Mouse (Mus musculus) midbrain, embryonic 11.5 days (tissue): ENCODE results near the gene Rcvrn. TPM values are rescaled to one million over a fixed set of nuclear protein-coding genes. Genes with fewer than 3 reads are reported as not detected.

ENCODE experiments used
- ATAC-seq: fragments of 200-750 bp; cut with Nextera tagmentation; 2 replicates; pipeline ENCODE4 v1.8.0; 2017; ENCODE audit warnings: moderate TSS enrichment, moderate library complexity; ENCODE audit not compliant: low FRiP score
- DNase-seq: peaks from one replicate; pipeline ENCODE4 v3.0.0; 2015; ENCODE audit warnings: low spot score; ENCODE audit errors: missing footprints
- H3K27ac ChIP-seq: fragments of 300-500 bp; sonication (generic); 2 replicates; pipeline ENCODE4 v1.5.1; 2014; ENCODE audit warnings: low read depth, low read length
- H3K27me3 ChIP-seq: fragments of 300-500 bp; sonication (generic); 2 replicates; pipeline ENCODE4 v1.6.1; 2014; ENCODE audit warnings: mild to moderate bottlenecking, low read length, moderate library complexity, mixed read lengths; ENCODE audit not compliant: control insufficient read depth, insufficient read depth
- H3K36me3 ChIP-seq: fragments of 300-500 bp; sonication (generic); 2 replicates; pipeline ENCODE4 v1.6.1; 2014; ENCODE audit warnings: mild to moderate bottlenecking, low read length, moderate library complexity, mixed read lengths; ENCODE audit not compliant: control insufficient read depth, insufficient read depth
- H3K4me1 ChIP-seq: fragments of 300-500 bp; sonication (generic); 2 replicates; pipeline ENCODE4 v1.6.1; 2014; ENCODE audit warnings: low read length; ENCODE audit not compliant: control insufficient read depth, insufficient read depth
- H3K4me2 ChIP-seq: fragments of 300-500 bp; sonication (generic); 2 replicates; pipeline ENCODE4 v1.6.1; 2014; ENCODE audit warnings: mild to moderate bottlenecking, moderate library complexity
- H3K4me3 ChIP-seq: fragments of 300-500 bp; sonication (generic); 2 replicates; pipeline ENCODE4 v1.5.1; 2014; ENCODE audit warnings: low read depth, low read length
- H3K9ac ChIP-seq: fragments of 300-500 bp; sonication (generic); 2 replicates; pipeline ENCODE4 v1.6.1; 2014; ENCODE audit warnings: low read length
- H3K9me3 ChIP-seq: fragments of 300-500 bp; sonication (generic); 2 replicates; pipeline ENCODE4 v1.6.1; 2016; ENCODE audit warnings: low read length; ENCODE audit not compliant: control insufficient read depth
- WGBS: fragments of 180-500 bp; shearing (Covaris S2); extraction: QIAGEN DNeasy Blood & Tissue Kit; methylation state at CpG from one replicate; pipeline ENCODE4 v1.1.7; 2014; 5-methylcytosine and 5-hydroxymethylcytosine counted together
- polyA plus RNA-seq: library from polyadenylated mRNA; unstranded; fragments of >200 nt; fragmentation: Nextera tagmentation; extraction: Ambion mirVana; gene quantifications from 2 replicates; pipeline ENCODE4 v1.2.1, GENCODE M21; 2014

The Rcvrn gene
- polyA plus RNA-seq, 1 experiment from 2014 or later = not detected

DNA sequence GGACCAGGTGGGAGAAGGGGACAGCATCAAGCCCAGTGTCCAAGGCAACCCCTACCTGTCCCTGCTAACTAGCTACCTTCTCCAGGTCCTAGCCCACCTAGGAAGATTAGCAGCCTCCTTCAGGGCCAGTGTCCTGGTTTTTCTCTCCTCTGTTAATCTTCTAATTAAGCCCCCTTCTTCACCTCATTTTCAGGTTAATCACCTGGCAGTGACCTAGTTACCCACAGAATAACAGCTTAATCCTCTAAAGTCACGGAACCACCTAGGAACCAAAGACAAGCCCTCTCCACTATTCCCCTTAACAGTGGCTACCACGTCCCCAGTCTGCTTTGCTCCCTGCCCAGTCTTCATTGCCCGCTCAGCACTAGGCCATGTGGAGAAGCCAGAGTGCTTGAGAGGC is 13.3 kb upstream of the Rcvrn start:
- H3K36me3 ChIP-seq = no peaks in the 10 kb centered on the region
- H3K9ac ChIP-seq = no peak overlapping the region
- no peak overlapping the region for H3K4me2 ChIP-seq
- no peaks in the 10 kb centered on the region for H3K27me3 ChIP-seq
- DNase-seq = peak; percentile 39
- no peak overlapping the region for H3K27ac ChIP-seq
- no peak overlapping the region for H3K4me3 ChIP-seq
- H3K4me1 ChIP-seq = no peaks in the 10 kb centered on the region
- H3K9me3 ChIP-seq = no peaks in the 10 kb centered on the region
- no peak for ATAC-seq
- 80% methylated on average over 3 of the region's 3 CpGs for WGBS

DNA sequence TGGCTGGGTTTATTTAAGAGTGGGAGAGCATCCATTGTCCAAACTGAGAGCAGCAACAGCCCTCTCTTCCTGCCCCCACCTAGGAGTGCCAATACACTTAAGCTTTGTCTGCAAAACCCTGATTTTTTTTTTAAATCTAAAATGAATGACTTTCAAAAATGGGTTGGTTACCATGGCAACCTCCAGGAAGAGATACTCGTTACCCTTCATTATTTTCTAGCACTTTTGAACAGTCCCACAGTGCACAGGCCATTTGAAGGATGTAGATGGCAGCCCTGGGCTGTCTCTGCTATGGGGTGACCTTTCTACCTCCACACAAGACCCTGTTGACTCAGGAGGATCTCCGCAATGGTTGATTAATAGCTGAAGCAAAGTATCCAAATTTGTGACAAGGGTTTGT is 9.0 kb upstream of the Rcvrn start:
- Histone ChIP-seq H3K4me1 (no peaks in the 10 kb centered on the region), H3K27ac (no peak overlapping the region), H3K36me3 (no peaks in the 10 kb centered on the region), H3K9me3 (no peaks in the 10 kb centered on the region), H3K9ac (no peak overlapping the region), H3K4me2 (no peak overlapping the region), H3K27me3 (no peaks in the 10 kb centered on the region), H3K4me3 (no peak overlapping the region)
- ATAC-seq = no peak
- DNase-seq = no peak
- 83% methylated on average over 2 of the region's 2 CpGs for WGBS

DNA sequence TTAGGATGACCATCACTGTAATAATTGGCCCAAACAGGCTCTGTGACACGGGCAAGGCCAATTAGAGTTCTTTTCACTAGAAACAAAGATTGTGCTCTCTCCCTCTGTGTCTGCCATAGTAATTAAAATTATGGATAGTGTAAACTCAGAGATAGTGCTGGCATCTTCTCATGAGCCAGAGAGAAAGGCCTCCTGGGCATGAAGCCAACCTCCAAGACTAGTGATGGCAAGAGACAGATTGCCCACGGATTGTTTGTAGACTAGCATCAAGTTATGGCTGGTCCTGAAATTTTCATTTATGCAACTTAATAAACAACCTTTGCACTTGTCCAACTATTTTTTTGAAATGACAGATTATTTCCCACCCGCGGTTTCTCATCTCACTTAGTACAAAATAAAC is 17.9 kb downstream of the Rcvrn start:
- H3K9me3 ChIP-seq = no peaks in the 10 kb centered on the region
- no peak overlapping the region for H3K4me2 ChIP-seq
- no peaks in the 10 kb centered on the region for H3K4me1 ChIP-seq
- ATAC-seq (no peak), DNase-seq (no peak)
- no peak overlapping the region for H3K4me3 ChIP-seq
- no peak overlapping the region for H3K9ac ChIP-seq
- WGBS = 91% methylated on average over 4 of the region's 4 CpGs
- no peak overlapping the region for H3K27ac ChIP-seq
- H3K36me3 ChIP-seq = no peaks in the 10 kb centered on the region
- H3K27me3 ChIP-seq = no peaks in the 10 kb centered on the region

GRCm38 (mm10) chr11:67715382-67715781 is 20.3 kb downstream of the Rcvrn start:
- Histone ChIP-seq H3K27me3 (no peaks in the 10 kb centered on the region), H3K4me1 (no peaks in the 10 kb centered on the region), H3K27ac (no peak overlapping the region), H3K9me3 (no peaks in the 10 kb centered on the region), H3K4me2 (no peak overlapping the region), H3K4me3 (no peak overlapping the region), H3K36me3 (no peaks in the 10 kb centered on the region), H3K9ac (no peak overlapping the region)
- ATAC-seq (no peak), DNase-seq (no peak)
- 85% methylated on average over 4 of the region's 4 CpGs for WGBS

GRCm38 (mm10) chr11:67721485-67721884 is 26.4 kb downstream of the Rcvrn start:
- Histone ChIP-seq H3K9ac (no peak overlapping the region), H3K4me2 (no peak overlapping the region), H3K4me1 (no peaks in the 10 kb centered on the region), H3K36me3 (no peaks in the 10 kb centered on the region), H3K9me3 (no peaks in the 10 kb centered on the region), H3K4me3 (no peak overlapping the region), H3K27ac (no peak overlapping the region), H3K27me3 (no peaks in the 10 kb centered on the region)
- ATAC-seq (no peak), DNase-seq (no peak)
- 90% methylated on average over 5 of the region's 5 CpGs for WGBS

GRCm38 (mm10) chr11:67722399-67723156 is 27.5 kb downstream of the Rcvrn start:
- H3K36me3 ChIP-seq = no peaks in the 10 kb centered on the region
- H3K27ac ChIP-seq = no peak overlapping the region
- no peak for DNase-seq
- H3K27me3 ChIP-seq = no peaks in the 10 kb centered on the region
- no peak for ATAC-seq
- H3K9ac ChIP-seq = no peak overlapping the region
- WGBS = 68% methylated on average over 7 of the region's 7 CpGs
- no peaks in the 10 kb centered on the region for H3K9me3 ChIP-seq
- no peak overlapping the region for H3K4me2 ChIP-seq
- H3K4me1 ChIP-seq = no peaks in the 10 kb centered on the region
- no peak overlapping the region for H3K4me3 ChIP-seq

GRCm38 (mm10) chr11:67723231-67724013 is 28.3 kb downstream of the Rcvrn start:
- H3K9me3 ChIP-seq = no peaks in the 10 kb centered on the region
- WGBS = 75% methylated on average over 8 of the region's 8 CpGs
- no peaks in the 10 kb centered on the region for H3K4me1 ChIP-seq
- no peak overlapping the region for H3K27ac ChIP-seq
- no peaks in the 10 kb centered on the region for H3K36me3 ChIP-seq
- no peak overlapping the region for H3K4me2 ChIP-seq
- no peaks in the 10 kb centered on the region for H3K27me3 ChIP-seq
- ATAC-seq (no peak), DNase-seq (no peak)
- no peak overlapping the region for H3K4me3 ChIP-seq
- no peak overlapping the region for H3K9ac ChIP-seq

GRCm38 (mm10) chr11:67727095-67727494 is 32.0 kb downstream of the Rcvrn start:
- Histone ChIP-seq H3K4me3 (no peak overlapping the region), H3K27ac (no peak overlapping the region), H3K4me2 (no peak overlapping the region), H3K9me3 (no peaks in the 10 kb centered on the region), H3K4me1 (no peaks in the 10 kb centered on the region), H3K9ac (no peak overlapping the region), H3K27me3 (no peaks in the 10 kb centered on the region), H3K36me3 (no peaks in the 10 kb centered on the region)
- 88% methylated on average over 6 of the region's 6 CpGs for WGBS
- ATAC-seq = no peak
- no peak for DNase-seq

- Histone ChIP-seq H3K9me3 (no peaks in the 10 kb centered on the region), H3K4me3 (no peak overlapping the region), H3K36me3 (no peaks in the 10 kb centered on the region), H3K27me3 (no peaks in the 10 kb centered on the region), H3K9ac (no peak overlapping the region), H3K4me1 (no peaks in the 10 kb centered on the region), H3K4me2 (no peak overlapping the region), H3K27ac (no peak overlapping the region)
- ATAC-seq (no peak), DNase-seq (no peak)
Observed at GRCm38 (mm10) chr11:67728726-67729125, 33.6 kb downstream of the Rcvrn start.
